24 mouse cellular contexts compared by ENCODE assay signal in the genomic region with DNA sequence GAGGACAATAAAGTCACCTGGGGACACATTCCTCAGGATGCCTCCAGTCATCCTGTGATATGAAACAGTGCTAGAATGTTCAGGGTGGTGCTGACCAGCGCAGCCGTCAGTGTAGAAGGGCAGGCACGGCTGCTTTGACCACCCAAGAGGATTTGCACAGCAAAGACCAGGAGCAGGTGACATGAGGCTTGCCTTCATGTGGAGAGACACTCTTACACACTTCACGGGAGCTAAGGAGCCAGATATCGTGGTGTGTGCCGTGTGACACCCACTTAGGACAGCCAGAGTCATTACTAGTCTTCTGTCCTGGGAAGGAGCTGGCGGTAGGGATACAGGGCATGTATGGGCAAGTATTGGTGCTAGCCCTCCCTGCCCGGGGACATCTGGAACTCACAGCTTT. TPM values are rescaled to one million over a fixed set of nuclear protein-coding genes. Genes with fewer than 3 reads are reported as not detected.
DNase-seq lines count a peak whose midpoint lies in the region; ATAC-seq and TF ChIP-seq lines count a peak whose summit lies in the region.
"Had no signal": no experiment of that assay in that cellular context is flagged by ENCODE, and none has a peak within 500 bp of the region (broad histone marks: within the 10 kb centered on the region; RNA-seq: fewer than 3 reads in every experiment).

No protein-coding gene starts in this region.

- intact Hi-C loops in heart, adult 2 months (cut with DNase I), result no loop called here

- DNase-seq in heart, postnatal 0 days (ENCODE audit: low spot score), result no peak
- no peak for DNase-seq in heart, adult 2 months
- no peak for DNase-seq in lung, embryonic 14.5 days
- no peak for DNase-seq in lung, postnatal 14 days
- DNase-seq: adrenal gland, adult 8-10 months; adrenal gland, postnatal 14 days; adrenal gland, postnatal 36 days; B cell, adult 2 months; cerebellum, adult 11-12 months; cerebellum, adult 2 months; cerebellum, adult 9-10 months; cerebellum, postnatal 10 days; cerebellum, postnatal 25 days had no signal

- no peak overlapping the region for H3K27ac ChIP-seq in heart, postnatal 0 days (ENCODE audit: low read depth)
- no peak overlapping the region for H3K27ac ChIP-seq in heart, adult 2 months
- H3K27ac ChIP-seq in lung, embryonic 14.5 days (ENCODE audit: low read depth), result no peak overlapping the region
- H3K27ac ChIP-seq: embryonic facial prominence, embryonic 10.5 days; embryonic facial prominence, embryonic 12.5 days; forebrain, embryonic 13.5 days; forebrain, embryonic 15.5 days had no signal

- H3K27me3 ChIP-seq in heart, postnatal 0 days (ENCODE audit: control insufficient read depth, insufficient read depth, low read length), result no peaks in the 10 kb centered on the region
- H3K27me3 ChIP-seq in heart, adult 2 months (ENCODE audit: control insufficient read depth, insufficient read depth, low read length), result no peaks in the 10 kb centered on the region
- H3K27me3 ChIP-seq in lung, embryonic 14.5 days (ENCODE audit: insufficient read depth, low read length), result no peaks in the 10 kb centered on the region
- peaks cover 25% of the 10 kb centered on the region for H3K27me3 ChIP-seq in megakaryocyte, embryonic 14.5 days (replicated peaks)
- H3K27me3 ChIP-seq: CH12.LX; embryonic facial prominence, embryonic 12.5 days; forebrain, embryonic 15.5 days; Patski had no signal

- no peak overlapping the region for H3K4me2 ChIP-seq in heart, postnatal 0 days (ENCODE audit: low read depth, low read length)
- no peak overlapping the region for H3K4me2 ChIP-seq in lung, embryonic 14.5 days
- H3K4me2 ChIP-seq: embryonic facial prominence, embryonic 12.5 days; forebrain, embryonic 13.5 days; forebrain, embryonic 15.5 days had no signal

- no peaks in the 10 kb centered on the region for H3K36me3 ChIP-seq in heart, postnatal 0 days (replicated peaks; ENCODE audit: control insufficient read depth, insufficient read depth, low read length)
- H3K36me3 ChIP-seq in heart, adult 2 months (ENCODE audit: control insufficient read depth, insufficient read depth, low read length), result no peaks in the 10 kb centered on the region
- H3K36me3 ChIP-seq in lung, embryonic 14.5 days (ENCODE audit: insufficient read depth), result no peaks in the 10 kb centered on the region
- H3K36me3 ChIP-seq in megakaryocyte, embryonic 14.5 days (replicated peaks; ENCODE audit: low read length), result no peaks in the 10 kb centered on the region
- H3K36me3 ChIP-seq: embryonic facial prominence, embryonic 10.5 days; embryonic facial prominence, embryonic 12.5 days; forebrain, embryonic 15.5 days; G1E had no signal

- no peak overlapping the region for H3K9ac ChIP-seq in heart, postnatal 0 days (replicated peaks; ENCODE audit: low read depth, low read length)
- no peak overlapping the region for H3K9ac ChIP-seq in heart, adult 2 months (ENCODE audit: low read depth, low read length)
- H3K9ac ChIP-seq in lung, embryonic 14.5 days, result no peak overlapping the region
- H3K9ac ChIP-seq: embryonic facial prominence, embryonic 12.5 days; forebrain, embryonic 13.5 days; forebrain, embryonic 15.5 days had no signal

- H3K4me1 ChIP-seq in heart, postnatal 0 days (ENCODE audit: control insufficient read depth, insufficient read depth), result no peaks in the 10 kb centered on the region
- no peaks in the 10 kb centered on the region for H3K4me1 ChIP-seq in heart, adult 2 months (ENCODE audit: control insufficient read depth, insufficient read depth, low read length)
- H3K4me1 ChIP-seq in lung, embryonic 14.5 days (ENCODE audit: insufficient read depth), result no peaks in the 10 kb centered on the region
- H3K4me1 ChIP-seq in megakaryocyte, embryonic 14.5 days, result peaks cover 60% of the 10 kb centered on the region
- H3K4me1 ChIP-seq: embryonic facial prominence, embryonic 12.5 days; forebrain, embryonic 13.5 days; forebrain, embryonic 15.5 days had no signal

- no peaks in the 10 kb centered on the region for H3K79me2 ChIP-seq in heart, adult 2 months (replicated peaks; ENCODE audit: control insufficient read depth, insufficient read depth, low read length)

- H3K4me3 ChIP-seq in heart, postnatal 0 days (ENCODE audit: low read depth, low read length), result no peak overlapping the region
- no peak overlapping the region for H3K4me3 ChIP-seq in heart, adult 2 months
- no peak overlapping the region for H3K4me3 ChIP-seq in lung, embryonic 14.5 days (ENCODE audit: low read depth, low read length)
- peak overlapping the region; percentile 26 for H3K4me3 ChIP-seq in megakaryocyte, embryonic 14.5 days (replicated peaks)
- H3K4me3 ChIP-seq: embryonic facial prominence, embryonic 10.5 days; embryonic facial prominence, embryonic 12.5 days; forebrain, embryonic 13.5 days; forebrain, embryonic 15.5 days had no signal

- no peak for TF ChIP-seq CTCF in heart, postnatal 0 days (IDR thresholded peaks at IDR 0.05; ENCODE audit: low read depth)
- TF ChIP-seq CTCF in heart, adult 2 months (IDR thresholded peaks at IDR 0.05), result no peak
- TF ChIP-seq CTCF in lung, embryonic 14.5 days (IDR thresholded peaks at IDR 0.05; ENCODE audit: low read depth), result no peak

- 0 out of 2 replicates have a peak, but pooled peaks have one; percentile 17 for ATAC-seq in heart, postnatal 0 days (ENCODE audit: insufficient read depth, low read depth)
- ATAC-seq in lung, embryonic 14.5 days (ENCODE audit: insufficient read depth), result 0 out of 2 replicates have a peak, but pooled peaks have one; percentile 6
- no peak for ATAC-seq in megakaryocyte, adult 5-6 weeks (ENCODE audit: poor library complexity, severe bottlenecking)
- ATAC-seq: activated CD4-positive, CD25-positive, alpha-beta regulatory T cell, adult 4 months; CD4-positive, CD25-positive, alpha-beta regulatory T cell, adult 4 months; forebrain, embryonic 13.5 days; forebrain, embryonic 15.5 days; Patski had no signal

- no peak for TF ChIP-seq POLR2A in heart, adult 2 months (IDR thresholded peaks at IDR 0.05; ENCODE audit: insufficient read depth, low read depth, low read length)

- H3K9me3 ChIP-seq in heart, postnatal 0 days (replicated peaks; ENCODE audit: control insufficient read depth, low read length), result no peaks in the 10 kb centered on the region
- no peaks in the 10 kb centered on the region for H3K9me3 ChIP-seq in lung, embryonic 14.5 days (ENCODE audit: low read depth, low read length)
- peaks cover 5% of the 10 kb centered on the region; the same call in 1 of the 2 replicates for H3K9me3 ChIP-seq in megakaryocyte, embryonic 14.5 days
- H3K9me3 ChIP-seq: embryonic facial prominence, embryonic 10.5 days; embryonic facial prominence, embryonic 12.5 days; forebrain, embryonic 13.5 days; forebrain, embryonic 15.5 days; G1E had no signal

- 69% methylated on average over 8 of the region's 8 CpGs for WGBS in heart, postnatal 0 days
- WGBS in heart, adult 2 months, result 78% methylated on average over 8 of the region's 8 CpGs
- 64% methylated on average over 8 of the region's 8 CpGs for WGBS in lung, embryonic 14.5 days

- no peak for TF ChIP-seq EP300 in heart, postnatal 0 days (IDR thresholded peaks at IDR 0.05; ENCODE audit: low read depth)
- no peak for TF ChIP-seq EP300 in heart, adult 2 months (IDR thresholded peaks at IDR 0.05; ENCODE audit: insufficient read depth, low read depth, low read length)

RNA-seq across cellular contexts. Expression of gene Inf2, which starts 18.4 kb away (rescaled TPM):
- 15.1 and 17.1 TPM in 2 replicates for total RNA-seq in heart, postnatal 0 days (2014; rRNA removed; ENCODE audit: low replicate concordance)
- 1.8 and 2.7 TPM in 2 replicates for polyA plus RNA-seq in heart, postnatal 0 days (2015; fragmentation: Nextera tagmentation; extraction: Ambion mirVana)
- 10 to 100 TPM; 15.0 to 17.3 TPM for total RNA-seq in heart, adult 2 months (2021)
- 11.7 and 12.7 TPM in 2 replicates for polyA plus RNA-seq in heart, adult 2 months (2012; rRNA removed)
- polyA plus RNA-seq in lung, embryonic 14.5 days (2014; fragmentation: Nextera tagmentation; extraction: Ambion mirVana), result 4.5 and 5.2 TPM in 2 replicates
- polyA plus RNA-seq in megakaryocyte, embryonic 14.5 days (2012; ENCODE audit: insufficient read depth, low replicate concordance), result 569 and 1,129 TPM in 2 replicates
- 28.0 and 34.3 TPM in 2 replicates for total RNA-seq in megakaryocyte, adult 5-6 weeks (2015)
- 9.9 and 13.3 TPM in 2 replicates for total RNA-seq in megakaryocyte, adult 5-6 weeks (2017)

RNA-seq across cellular contexts. Expression of gene Adssl1, which starts 49.7 kb away (rescaled TPM):
- 86.8 and 106 TPM in 2 replicates for total RNA-seq in heart, postnatal 0 days (2014; rRNA removed; ENCODE audit: low replicate concordance)
- 159 and 176 TPM in 2 replicates for polyA plus RNA-seq in heart, postnatal 0 days (2015; fragmentation: Nextera tagmentation; extraction: Ambion mirVana)
- 100 to 1,000 TPM; 150 to 173 TPM for total RNA-seq in heart, adult 2 months (2021)
- polyA plus RNA-seq in heart, adult 2 months (2012; rRNA removed), result 85.2 and 98.2 TPM in 2 replicates
- polyA plus RNA-seq in lung, embryonic 14.5 days (2014; fragmentation: Nextera tagmentation; extraction: Ambion mirVana), result 3.8 and 5.0 TPM in 2 replicates
- polyA plus RNA-seq in megakaryocyte, embryonic 14.5 days (2012; ENCODE audit: insufficient read depth, low replicate concordance), result 10.1 and 38.2 TPM in 2 replicates
- total RNA-seq in megakaryocyte, adult 5-6 weeks (2015), result 73.5 and 82.1 TPM in 2 replicates
- 72.3 and 74.9 TPM in 2 replicates for total RNA-seq in megakaryocyte, adult 5-6 weeks (2017)
- total RNA-seq: G1E had no signal

RNA-seq across cellular contexts. Expression of gene Tmem179, which starts 53.6 kb away (rescaled TPM):
- total RNA-seq in heart, postnatal 0 days (2014; rRNA removed; ENCODE audit: low replicate concordance), result 0.85 TPM in 1 of 2 replicates, not detected in the other
- polyA plus RNA-seq in heart, postnatal 0 days (2015; fragmentation: Nextera tagmentation; extraction: Ambion mirVana), result 0.14 and 0.27 TPM in 2 replicates
- not detected for total RNA-seq in heart, adult 2 months (2021)
- 0.44 and 0.62 TPM in 2 replicates for polyA plus RNA-seq in heart, adult 2 months (2012; rRNA removed)
- polyA plus RNA-seq in lung, embryonic 14.5 days (2014; fragmentation: Nextera tagmentation; extraction: Ambion mirVana), result 0.12 and 0.32 TPM in 2 replicates
- not detected in 2 replicates for polyA plus RNA-seq in megakaryocyte, embryonic 14.5 days (2012; ENCODE audit: insufficient read depth, low replicate concordance)
- total RNA-seq in megakaryocyte, adult 5-6 weeks (2015), result not detected in 2 replicates
- not detected in 2 replicates for total RNA-seq in megakaryocyte, adult 5-6 weeks (2017)
- total RNA-seq: CH12.LX, G1E had no signal
- polyA plus RNA-seq: activated CD4-positive, CD25-positive, alpha-beta regulatory T cell, adult 4 months; CD4-positive, CD25-positive, alpha-beta regulatory T cell, adult 4 months had no signal

Comparison
In these comparisons a context has a peak if more than half of its experiments do, and no peak if none do; other contexts are left out.
1. RNA of gene Inf2, which starts 18.4 kb away (polyA plus RNA-seq): 569 to 1,129 TPM in megakaryocyte, embryonic 14.5 days; 11.7 to 12.7 TPM in heart, adult 2 months, 4.5 to 5.2 TPM in lung, embryonic 14.5 days and 1.8 to 2.7 TPM in heart, postnatal 0 days; every median in the first group is over 10 times any median in the second.